Comparison of ENCODE assay signal across 20 mouse cellular contexts in the genomic region with DNA sequence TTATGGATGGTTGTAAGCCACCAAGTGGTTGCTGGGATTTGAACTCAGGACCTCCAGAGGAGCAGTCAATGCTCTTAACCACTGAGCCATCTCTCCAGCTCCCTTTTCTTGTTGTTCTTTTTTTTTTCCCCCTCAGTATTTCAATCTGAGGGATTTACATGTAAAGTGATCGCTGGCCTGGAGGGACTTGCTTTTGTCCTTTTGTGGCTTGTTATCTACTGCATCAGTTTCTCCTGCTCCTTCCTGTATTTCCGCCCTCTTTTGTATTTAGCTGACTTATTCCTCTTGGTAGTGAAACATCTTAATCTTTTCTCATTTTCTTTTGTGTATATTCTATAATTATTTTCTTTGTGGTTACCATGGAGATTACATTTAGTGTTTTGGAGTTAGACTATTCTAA. TPM values are rescaled to one million over a fixed set of nuclear protein-coding genes. Genes with fewer than 3 reads are reported as not detected.
A peak's percentile ranks its signal among the peaks of the same experiment; 100 is the strongest.
DNase-seq lines count a peak whose midpoint lies in the region; ATAC-seq lines count a peak whose summit lies in the region.
"Had no signal": no experiment of that assay in that cellular context is flagged by ENCODE, and none has a peak within 500 bp of the region (broad histone marks: within the 10 kb centered on the region; RNA-seq: fewer than 3 reads in every experiment).

No protein-coding gene starts in this region.

- H3K4me1 ChIP-seq in forebrain, embryonic 12.5 days, result no peaks in the 10 kb centered on the region
- H3K4me1 ChIP-seq: embryonic facial prominence, embryonic 10.5 days; embryonic facial prominence, embryonic 12.5 days had no signal

- H3K9me3 ChIP-seq in forebrain, embryonic 12.5 days, result no peaks in the 10 kb centered on the region
- H3K9me3 ChIP-seq: embryonic facial prominence, embryonic 10.5 days; embryonic facial prominence, embryonic 12.5 days had no signal

- DNase-seq in testis, postnatal 10 days (ENCODE audit: low spot score), result peak; percentile 4
- DNase-seq in testis, postnatal 14 days (ENCODE audit: low spot score), result no peak
- DNase-seq: adrenal gland, adult 2 months; adrenal gland, postnatal 10 days; adrenal gland, postnatal 25 days; B cell, adult 2 months; cerebellum, adult 11 months; cerebellum, adult 18-20 months; cerebellum, adult 8-10 months; cerebellum, adult 9-11 months; cerebellum, postnatal 14 days; cerebellum, postnatal 36 days had no signal

- H3K36me3 ChIP-seq in forebrain, embryonic 12.5 days (replicated peaks), result no peaks in the 10 kb centered on the region
- H3K36me3 ChIP-seq: embryonic facial prominence, embryonic 10.5 days; embryonic facial prominence, embryonic 12.5 days had no signal

- WGBS in forebrain, embryonic 12.5 days, result 75% methylated on average over 2 of the region's 2 CpGs

- no peak overlapping the region for H3K27ac ChIP-seq in forebrain, embryonic 12.5 days
- H3K27ac ChIP-seq: embryonic facial prominence, embryonic 10.5 days; embryonic facial prominence, embryonic 12.5 days had no signal

- H3K27me3 ChIP-seq in forebrain, embryonic 12.5 days, result no peaks in the 10 kb centered on the region
- H3K27me3 ChIP-seq: embryonic facial prominence, embryonic 12.5 days had no signal

- no peak overlapping the region for H3K4me3 ChIP-seq in forebrain, embryonic 12.5 days (replicated peaks)
- H3K4me3 ChIP-seq: embryonic facial prominence, embryonic 10.5 days; embryonic facial prominence, embryonic 12.5 days had no signal

- no peak overlapping the region for H3K4me2 ChIP-seq in forebrain, embryonic 12.5 days
- H3K4me2 ChIP-seq: embryonic facial prominence, embryonic 12.5 days had no signal

- peak; percentile 65 for ATAC-seq in common myeloid progenitor, adult 5-6 weeks (replicated peaks; ENCODE audit: low read depth, poor library complexity, severe bottlenecking)
- ATAC-seq in forebrain, embryonic 12.5 days (ENCODE audit: low FRiP score), result no peak
- no peak for ATAC-seq in CD4-positive, CD25-positive, alpha-beta regulatory T cell, adult 4 months
- ATAC-seq: forebrain, embryonic 14.5 days; forebrain, embryonic 16.5 days had no signal

- no peak overlapping the region for H3K9ac ChIP-seq in forebrain, embryonic 12.5 days
- H3K9ac ChIP-seq: embryonic facial prominence, embryonic 12.5 days had no signal

RNA-seq across cellular contexts. Expression of gene Prkcb, which starts 8.2 kb away (rescaled TPM):
- 3.7 and 4.8 TPM in 2 replicates for total RNA-seq in common myeloid progenitor, adult 5-6 weeks (2017)
- polyA plus RNA-seq in forebrain, embryonic 12.5 days (2016; fragmentation: Nextera tagmentation; extraction: Ambion mirVana), result 18.5 and 20.5 TPM in 2 replicates
- polyA plus RNA-seq in CD4-positive, CD25-positive, alpha-beta regulatory T cell, adult 4 months (2017; shearing (Covaris generic)), result 10 to 100 TPM; 64.4 to 70.8 TPM
- total RNA-seq: MEL had no signal
